Mouse (Mus musculus): Measurements from ENCODE around the gene Slc6a16.
"Not testable (repeated sequence)": the region's sequence is repeated elsewhere in the genome, so short reads cannot be mapped to it uniquely, and the experiment has no call there.

The Slc6a16 gene

GRCm38 (mm10) chr7:45253806-45254205 is 12.9 kb downstream of the Slc6a16 start:
- no peak for DNase-seq (ENCODE audit: low read depth, low spot score)

- DNase-seq (ENCODE audit: low read depth, low spot score): not testable (repeated sequence)
These were observed 14.9 kb downstream of the Slc6a16 start for GRCm38 (mm10) chr7:45255822-45256221.

DNA sequence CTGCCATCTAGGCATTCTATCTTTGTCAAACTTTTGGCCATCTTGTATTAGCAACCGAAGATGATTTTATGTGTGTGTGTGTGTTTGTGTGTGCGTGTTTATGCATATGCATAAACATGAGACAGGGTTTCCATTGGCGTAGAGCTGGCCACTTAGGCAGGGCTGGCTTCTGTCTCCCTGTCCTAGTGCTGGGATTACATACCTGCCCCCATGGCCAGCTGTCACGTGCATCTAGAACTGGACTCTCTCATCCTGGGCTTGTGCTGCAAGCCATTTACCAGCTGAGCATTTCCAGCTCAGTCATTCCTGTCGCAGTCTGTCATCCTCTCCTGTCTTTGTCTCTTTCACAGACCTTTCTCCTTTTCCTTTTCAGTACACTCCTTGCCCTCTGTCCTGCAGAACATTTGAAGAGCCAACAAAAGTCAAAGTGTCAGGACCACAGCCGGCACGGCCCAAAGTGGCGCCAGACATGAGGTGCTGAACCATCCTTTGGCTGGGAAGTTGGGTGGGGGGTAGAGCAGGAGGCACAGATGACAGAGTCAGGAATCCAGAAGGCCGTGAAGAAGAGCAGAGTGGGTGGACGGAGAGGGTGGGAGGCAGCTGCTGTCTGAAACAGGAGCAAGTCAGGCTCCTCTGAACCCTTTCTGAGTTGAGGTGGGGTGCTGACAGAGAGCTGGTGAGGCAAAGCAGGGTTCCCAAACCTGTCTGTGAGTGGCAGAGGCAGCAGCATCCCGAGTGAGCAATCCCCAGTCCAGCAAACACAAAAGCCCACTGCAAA is 16.4 kb downstream of the Slc6a16 start:
- DNase-seq (ENCODE audit: low read depth, low spot score): no peak

GRCm38 (mm10) chr7:45259281-45259680 is 18.4 kb downstream of the Slc6a16 start:
- no peak for DNase-seq (ENCODE audit: low read depth, low spot score)

DNA sequence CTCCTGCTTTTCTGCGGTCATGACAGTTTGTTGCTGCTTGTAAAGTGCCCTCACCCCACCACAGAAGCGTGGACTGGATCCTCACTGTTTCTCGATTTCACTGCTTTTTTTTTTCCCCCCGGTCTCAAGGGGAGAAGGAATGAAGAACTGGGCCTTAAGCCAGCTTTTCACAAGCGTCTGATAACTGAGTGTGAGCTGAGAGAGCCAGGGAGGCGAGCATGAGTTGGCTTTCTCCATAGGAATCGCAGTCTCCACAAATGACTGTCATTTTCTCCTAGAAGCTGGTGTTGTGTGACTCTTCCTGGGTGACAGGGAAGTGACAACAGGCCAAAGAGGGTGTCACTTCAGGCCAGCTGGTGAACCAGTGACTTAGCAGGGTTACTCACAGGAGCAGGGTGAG is 21.4 kb downstream of the Slc6a16 start:
- no peak for DNase-seq (ENCODE audit: low read depth, low spot score)

- no peak for DNase-seq (ENCODE audit: low read depth, low spot score)
These were observed 22.2 kb downstream of the Slc6a16 start for GRCm38 (mm10) chr7:45263006-45263607.

DNA sequence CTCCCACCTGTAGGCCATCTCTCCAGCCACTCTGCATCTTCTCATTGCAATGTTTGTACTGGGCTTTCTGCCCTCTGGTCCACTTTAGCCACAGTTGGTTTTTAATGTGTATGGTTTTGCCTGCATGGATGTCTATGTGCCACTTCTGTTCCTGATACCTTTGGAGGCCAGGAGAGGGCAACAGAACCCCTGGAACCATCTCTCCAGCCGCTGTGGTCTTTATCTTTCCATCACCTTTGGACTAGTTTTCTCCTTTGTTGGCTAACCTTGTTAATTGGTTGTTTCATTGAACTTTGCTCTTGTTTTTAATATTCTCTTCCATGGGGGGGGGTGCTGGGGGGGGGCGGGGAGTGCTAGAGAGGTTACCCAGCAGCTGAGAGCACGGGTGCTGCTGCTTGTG is 23.5 kb downstream of the Slc6a16 start:
- no peak for DNase-seq (ENCODE audit: low read depth, low spot score)

GRCm38 (mm10) chr7:45265518-45265917 is 24.6 kb downstream of the Slc6a16 start:
- no peak for DNase-seq (ENCODE audit: low read depth, low spot score)

GRCm38 (mm10) chr7:45272786-45273412 is 32.0 kb downstream of the Slc6a16 start:
- DNase-seq (ENCODE audit: low read depth, low spot score): no peak

- DNase-seq (ENCODE audit: low read depth, low spot score): no peak
These were observed 32.8 kb downstream of the Slc6a16 start for GRCm38 (mm10) chr7:45273672-45274071.

GRCm38 (mm10) chr7:45277136-45277760 is 36.4 kb downstream of the Slc6a16 start, which contains the start of gene Slc6a21:
Gene Slc6a21 (plus strand): TSS chr7:45277513.
- no peak for DNase-seq (ENCODE audit: low read depth, low spot score)

DNA sequence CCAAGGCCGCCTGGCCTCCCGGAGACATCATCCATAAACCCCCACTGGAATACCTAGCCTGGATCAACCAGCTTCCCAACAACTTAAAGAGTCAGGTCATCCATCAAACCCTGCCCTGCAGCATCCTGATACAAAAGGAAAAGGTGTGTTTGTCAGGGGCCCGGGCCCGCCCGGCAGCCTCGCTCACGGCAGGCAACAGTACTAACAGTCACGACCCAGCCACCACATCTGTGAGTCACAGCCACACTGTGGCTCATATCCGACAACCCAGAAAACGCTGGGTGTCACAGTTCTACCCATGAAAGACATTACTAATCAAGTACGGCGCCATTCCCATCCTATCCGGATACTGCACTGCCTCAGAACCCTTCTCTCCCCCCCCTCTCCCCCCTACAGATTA is 45.6 kb downstream of the Slc6a16 start:
- no peak for DNase-seq (ENCODE audit: low read depth, low spot score)

DNA sequence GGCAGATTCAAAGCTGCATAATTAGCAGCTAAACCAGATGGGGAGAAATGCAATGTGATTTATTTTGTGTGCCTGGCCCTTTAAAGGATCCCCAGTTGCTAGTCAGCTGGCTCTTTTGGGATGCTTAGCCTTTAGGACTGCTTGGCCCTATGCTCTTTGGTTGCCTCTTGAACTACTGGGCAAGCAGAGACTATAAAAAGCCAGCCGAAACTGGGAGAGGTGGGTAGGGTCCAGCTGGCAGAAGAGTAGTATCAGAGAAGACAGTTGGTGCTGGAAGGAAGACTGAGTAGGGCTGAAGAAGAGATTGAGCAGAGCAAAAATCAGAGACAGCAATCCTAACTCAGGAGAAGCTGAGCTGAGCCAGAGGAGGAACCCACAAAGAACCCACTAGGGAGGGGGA is 55.7 kb downstream of the Slc6a16 start:
- DNase-seq (ENCODE audit: low read depth, low spot score): no peak

- no peak for DNase-seq (ENCODE audit: low read depth, low spot score)
These were observed 56.7 kb downstream of the Slc6a16 start for GRCm38 (mm10) chr7:45297563-45297962.

- DNase-seq (ENCODE audit: low read depth, low spot score): peak; percentile 46
These were observed 58.9 kb downstream of the Slc6a16 start for GRCm38 (mm10) chr7:45299752-45300151.

GRCm38 (mm10) chr7:45300270-45300669 is 59.4 kb downstream of the Slc6a16 start:
- peak; percentile 46 for DNase-seq (ENCODE audit: low read depth, low spot score)

GRCm38 (mm10) chr7:45302626-45303025 is 61.7 kb downstream of the Slc6a16 start:
- no peak for DNase-seq (ENCODE audit: low read depth, low spot score)

DNA sequence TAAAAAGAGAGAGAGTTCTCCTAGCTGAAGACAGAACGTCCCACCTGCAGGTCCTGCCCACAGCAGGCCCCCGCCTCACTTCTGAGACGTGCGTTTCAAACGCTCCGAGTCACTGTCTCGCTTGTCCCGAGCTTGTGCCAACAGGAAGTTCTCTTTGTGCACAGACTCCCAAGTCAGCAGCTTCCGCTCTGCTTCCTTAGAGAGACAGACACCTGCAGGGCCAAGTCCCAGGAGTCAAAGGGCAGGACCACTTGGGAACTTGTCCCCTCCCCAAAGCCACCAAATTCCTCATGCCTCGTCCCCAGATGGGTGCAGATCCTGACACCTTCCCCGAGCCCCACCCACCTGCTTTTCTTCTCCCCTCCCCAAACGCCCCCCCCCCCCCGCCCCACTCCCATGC is 64.0 kb downstream of the Slc6a16 start:
- DNase-seq (ENCODE audit: low read depth, low spot score): no peak

DNA sequence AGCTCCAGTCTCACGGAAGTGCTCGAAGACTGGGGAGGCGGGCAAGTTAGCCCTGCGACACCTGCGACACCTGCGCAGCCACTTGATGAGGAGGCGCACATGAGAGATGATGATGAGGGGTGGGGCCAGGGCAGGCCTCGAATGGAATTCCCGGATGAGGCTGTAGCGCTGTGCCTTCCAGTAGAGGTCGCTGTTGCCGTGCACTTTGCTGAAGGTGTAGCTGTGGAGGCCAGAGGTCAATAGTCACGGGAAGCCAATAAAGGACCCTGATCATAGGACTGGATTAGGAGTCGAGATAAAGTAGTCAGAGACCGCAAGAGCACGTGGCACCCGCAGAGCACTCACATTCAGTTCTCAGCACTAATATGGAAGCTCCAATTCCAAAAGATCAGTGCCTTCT is 64.4 kb downstream of the Slc6a16 start:
- DNase-seq (ENCODE audit: low read depth, low spot score): peak; percentile 60

DNA sequence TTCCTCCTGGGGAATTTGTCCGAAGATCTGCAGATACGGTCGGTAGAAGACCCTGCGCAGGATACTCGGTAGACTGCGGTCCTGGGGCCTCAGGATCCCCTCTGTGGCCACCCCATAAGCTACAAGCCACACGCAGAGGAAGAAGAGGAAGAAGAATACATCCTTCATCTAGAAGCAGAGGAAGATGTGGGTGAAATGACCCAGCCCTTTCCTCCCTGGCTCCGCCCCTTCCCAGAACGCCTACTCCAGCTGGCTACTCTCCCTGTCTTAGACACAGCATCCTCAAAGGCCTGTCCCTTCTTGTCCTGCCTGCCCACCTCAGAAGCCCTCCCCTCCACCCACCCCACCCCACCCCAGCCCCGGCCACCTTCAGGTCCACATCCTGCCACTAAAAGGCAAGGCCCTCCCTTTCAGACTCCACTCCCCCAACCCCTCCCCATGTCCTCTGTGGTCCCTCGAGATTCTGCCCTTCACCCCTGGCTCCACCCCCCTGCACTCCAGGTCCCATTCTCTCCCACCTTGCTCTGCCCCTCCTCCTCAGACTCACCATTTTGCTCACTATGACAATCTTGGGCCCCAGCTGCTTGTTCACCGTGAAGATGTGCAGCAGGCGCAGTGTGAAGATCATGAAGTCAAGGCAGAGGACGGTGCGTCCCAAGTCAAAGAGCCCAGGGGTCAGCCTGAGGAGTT is 67.8 kb downstream of the Slc6a16 start:
- no peak for DNase-seq (ENCODE audit: low read depth, low spot score)

- peak; percentile 60 for DNase-seq (ENCODE audit: low read depth, low spot score)
These were observed 68.6 kb downstream of the Slc6a16 start for GRCm38 (mm10) chr7:45309455-45309854.

DNA sequence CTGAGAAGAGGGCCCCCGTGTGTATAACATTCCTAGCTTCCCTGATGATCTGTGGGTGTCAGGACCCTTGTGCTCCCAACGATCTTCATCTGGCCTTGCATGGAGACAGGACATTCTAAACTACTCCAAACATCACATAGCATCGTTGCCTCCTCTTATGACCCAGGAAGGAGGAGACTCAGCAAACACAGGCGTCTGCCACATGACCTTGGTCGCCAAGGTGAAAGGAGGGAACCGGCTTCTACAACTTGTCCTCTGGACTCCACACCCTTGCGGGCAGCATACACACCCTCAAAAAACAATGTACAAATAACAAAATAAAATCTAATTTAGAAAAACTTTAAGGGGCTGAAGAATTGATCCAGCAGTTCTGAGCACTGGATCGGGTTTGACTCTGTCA is 71.1 kb downstream of the Slc6a16 start:
- DNase-seq (ENCODE audit: low read depth, low spot score): no peak
